Mouse (Mus musculus) limb, embryonic 11.5 days (tissue): ENCODE results near the gene Rnaseh2c. TPM values are rescaled to one million over a fixed set of nuclear protein-coding genes. Genes with fewer than 3 reads are reported as not detected.

Source experiments
- ATAC-seq: fragments of 200-750 bp; cut with Nextera tagmentation; 2 replicates; pipeline ENCODE4 v1.8.0; 2017; ENCODE audit warnings: low read depth; ENCODE audit not compliant: insufficient number of reproducible peaks, low FRiP score, low TSS enrichment
- DNase-seq: peaks from one replicate; pipeline ENCODE4 v3.0.0-alpha.2; 2015; ENCODE audit warnings: low spot score
- H3K27ac ChIP-seq: fragments of 300-500 bp; sonication (generic); replicated peaks from 2 replicates; pipeline ENCODE4 v1.5.1; 2014; ENCODE audit warnings: low read depth, mild to moderate bottlenecking, low read length
- H3K27me3 ChIP-seq: fragments of 300-500 bp; sonication (generic); 2 replicates; pipeline ENCODE4 v1.6.1; 2014; ENCODE audit warnings: mild to moderate bottlenecking, low read length, mixed read lengths; ENCODE audit not compliant: control insufficient read depth, insufficient read depth
- H3K36me3 ChIP-seq: fragments of 300-500 bp; sonication (generic); 2 replicates; pipeline ENCODE4 v1.6.1; 2014; ENCODE audit warnings: mild to moderate bottlenecking, low read length, moderate library complexity, mixed read lengths; ENCODE audit not compliant: control insufficient read depth, insufficient read depth
- H3K4me1 ChIP-seq: fragments of 300-500 bp; sonication (generic); 2 replicates; pipeline ENCODE4 v1.6.1; 2014; ENCODE audit warnings: low read length, mixed read lengths; ENCODE audit not compliant: control insufficient read depth, insufficient read depth
- H3K4me2 ChIP-seq: fragments of 300-500 bp; sonication (generic); 2 replicates; pipeline ENCODE4 v1.6.1; 2014; ENCODE audit warnings: low read depth, mild to moderate bottlenecking, moderate library complexity; ENCODE audit not compliant: severe bottlenecking
- H3K4me3 ChIP-seq: fragments of 300-500 bp; sonication (generic); 2 replicates; pipeline ENCODE4 v1.5.1; 2014; ENCODE audit warnings: low read depth, low read length
- H3K9ac ChIP-seq: fragments of 300-500 bp; sonication (generic); 2 replicates; pipeline ENCODE4 v1.6.1; 2014; ENCODE audit warnings: mild to moderate bottlenecking, low read length
- H3K9me3 ChIP-seq: fragments of 300-500 bp; sonication (generic); 2 replicates; pipeline ENCODE4 v1.6.1; 2016; ENCODE audit warnings: low read length; ENCODE audit not compliant: control insufficient read depth
- whole genome bisulfite sequencing: fragments of 180-500 bp; shearing (Covaris S2); extraction: QIAGEN DNeasy Blood & Tissue Kit; methylation state at CpG from one replicate; pipeline ENCODE4 v1.1.7; 2014; 5-methylcytosine and 5-hydroxymethylcytosine counted together
- polyA plus RNA-seq: library from polyadenylated mRNA; unstranded; fragments of >200 nt; fragmentation: Nextera tagmentation; extraction: Ambion mirVana; gene quantifications from 2 replicates; pipeline ENCODE4 v1.2.1, GENCODE M21; 2014

The Rnaseh2c gene
- polyA plus RNA-seq, 1 experiment from 2014 or later: 185 TPM

DNA sequence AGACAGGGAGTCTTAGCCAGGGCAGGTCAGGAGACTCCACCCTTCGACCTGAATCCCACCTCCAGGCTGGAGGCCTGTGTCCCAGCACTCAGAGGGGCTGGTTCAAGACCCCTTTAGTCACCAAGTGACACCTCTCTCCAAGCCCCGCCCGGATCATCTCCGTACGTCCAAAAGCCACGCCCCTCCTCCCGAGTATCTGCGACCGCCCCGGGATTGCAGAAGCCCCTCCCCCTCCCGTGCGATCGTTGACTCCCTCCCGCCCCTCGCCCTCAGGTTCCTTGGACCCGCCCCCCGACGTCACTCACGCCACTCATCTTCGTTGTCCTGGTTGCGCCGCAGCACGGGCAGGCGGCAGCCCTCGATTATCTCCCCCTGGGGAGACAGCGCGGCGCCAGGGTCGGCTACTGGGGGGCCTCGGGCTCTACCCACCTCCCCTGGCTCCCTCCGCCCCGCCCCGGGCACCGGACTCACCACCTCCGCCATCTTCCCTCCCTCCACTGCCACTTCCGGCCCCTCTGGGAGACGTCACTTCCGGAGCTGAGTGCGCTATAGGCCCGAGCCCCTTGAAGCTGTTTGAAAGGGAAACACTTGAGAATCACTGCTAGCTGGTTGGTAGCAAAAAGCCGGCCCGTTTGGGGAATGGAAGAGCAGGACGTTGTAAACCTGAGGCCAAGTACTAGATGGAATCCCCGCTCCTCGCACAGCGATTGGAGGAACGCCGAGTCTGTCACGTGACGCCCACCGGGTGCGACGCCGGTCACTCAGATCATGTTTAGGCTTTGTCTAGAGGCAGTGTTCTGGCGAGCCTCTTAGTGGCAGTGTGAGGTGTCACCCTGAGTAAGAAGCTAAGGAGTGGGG, 8.1 kb downstream of the Rnaseh2c start, which contains the start of gene Kat5:
Kat5 (minus strand) TSS at position 691 of the 858 bp plus-strand sequence.
- peak within 1 kb of the TSS; percentile 74 for H3K4me2 ChIP-seq
- peak; percentile 96 for DNase-seq
- peak within 1 kb of the TSS; percentile 83 for H3K9ac ChIP-seq
- H3K27ac ChIP-seq: peak within 1 kb of the TSS; percentile 87
- WGBS: under 1% methylated on average over 53 of the region's 55 CpGs
- H3K27me3 ChIP-seq: no peaks in the 10 kb centered on the region
- peaks cover 8% of the 10 kb centered on the region; the same call in 1 of the 2 replicates for H3K4me1 ChIP-seq
- no peaks in the 10 kb centered on the region for H3K9me3 ChIP-seq
- H3K4me3 ChIP-seq: peak within 1 kb of the TSS; percentile 65
- peak; percentile 85 for ATAC-seq
- peaks cover 28% of the 10 kb centered on the region for H3K36me3 ChIP-seq

- no peaks in the 10 kb centered on the region for H3K27me3 ChIP-seq
- no peak overlapping the region for H3K4me3 ChIP-seq
- H3K27ac ChIP-seq: no peak overlapping the region
- H3K9me3 ChIP-seq: no peaks in the 10 kb centered on the region
- 69% methylated on average over 1 of the region's 1 CpGs for WGBS
- no peak overlapping the region for H3K4me2 ChIP-seq
- ATAC-seq: no peak
- no peak overlapping the region for H3K9ac ChIP-seq
- H3K36me3 ChIP-seq: peaks cover 10% of the 10 kb centered on the region
- peaks cover 8% of the 10 kb centered on the region; the same call in 1 of the 2 replicates for H3K4me1 ChIP-seq
- no peak for DNase-seq
Observed at GRCm38 (mm10) chr19:5611973-5612372, 10.3 kb downstream of the Rnaseh2c start.

GRCm38 (mm10) chr19:5612762-5613411, 11.2 kb downstream of the Rnaseh2c start:
- Histone ChIP-seq H3K9me3 (no peaks in the 10 kb centered on the region), H3K27ac (no peak overlapping the region), H3K27me3 (no peaks in the 10 kb centered on the region), H3K4me2 (no peak overlapping the region), H3K36me3 (peaks cover 7% of the 10 kb centered on the region), H3K4me1 (peaks cover 8% of the 10 kb centered on the region; the same call in 1 of the 2 replicates), H3K4me3 (no peak overlapping the region), H3K9ac (no peak overlapping the region)
- WGBS: 83% methylated on average over 3 of the region's 3 CpGs
- no peak for DNase-seq
- ATAC-seq: no peak

- Histone ChIP-seq H3K4me2 (no peak overlapping the region), H3K27me3 (no peaks in the 10 kb centered on the region), H3K9ac (no peak overlapping the region), H3K27ac (no peak overlapping the region), H3K36me3 (no peaks in the 10 kb centered on the region), H3K4me1 (0 out of 2 replicates have a peak, but pooled peaks cover 3% of the 10 kb centered on the region), H3K4me3 (no peak overlapping the region), H3K9me3 (no peaks in the 10 kb centered on the region)
- DNase-seq (no peak), ATAC-seq (no peak)
- 71% methylated on average over 2 of the region's 2 CpGs for WGBS
Observed at GRCm38 (mm10) chr19:5614953-5615352, 13.3 kb downstream of the Rnaseh2c start.

DNA sequence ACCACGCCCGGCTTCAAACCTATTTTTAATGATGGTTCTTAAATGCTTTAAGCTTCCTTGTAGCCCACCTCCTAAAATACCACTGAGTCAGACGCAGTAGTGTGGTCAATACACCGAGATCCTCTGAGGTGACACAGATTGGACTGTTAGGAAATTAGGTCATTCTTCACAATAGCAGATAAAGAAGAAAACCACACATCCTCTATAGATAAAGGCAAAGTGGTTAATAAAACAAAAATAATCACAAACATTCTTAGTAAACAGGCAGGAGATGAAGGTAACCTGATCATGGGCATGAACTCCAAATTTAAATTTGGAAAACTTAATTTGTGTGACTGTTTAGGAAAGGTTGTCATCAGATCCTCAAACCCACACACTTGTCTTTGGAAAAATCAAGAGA, 18.3 kb downstream of the Rnaseh2c start:
- no peak overlapping the region for H3K27ac ChIP-seq
- H3K27me3 ChIP-seq: no peaks in the 10 kb centered on the region
- no peaks in the 10 kb centered on the region for H3K36me3 ChIP-seq
- H3K4me1 ChIP-seq: no peaks in the 10 kb centered on the region
- H3K4me2 ChIP-seq: no peak overlapping the region
- H3K9ac ChIP-seq: no peak overlapping the region
- H3K4me3 ChIP-seq: no peak overlapping the region
- 85% methylated on average over 4 of the region's 4 CpGs for WGBS
- ATAC-seq (no peak), DNase-seq (no peak)
- no peaks in the 10 kb centered on the region for H3K9me3 ChIP-seq

GRCm38 (mm10) chr19:5621884-5622283, 20.2 kb downstream of the Rnaseh2c start:
- H3K4me1 ChIP-seq: no peaks in the 10 kb centered on the region
- H3K9ac ChIP-seq: no peak overlapping the region
- no peak overlapping the region for H3K27ac ChIP-seq
- H3K4me3 ChIP-seq: no peak overlapping the region
- no peaks in the 10 kb centered on the region for H3K36me3 ChIP-seq
- H3K27me3 ChIP-seq: no peaks in the 10 kb centered on the region
- H3K4me2 ChIP-seq: no peak overlapping the region
- WGBS: 92% methylated on average over 5 of the region's 5 CpGs
- DNase-seq (no peak), ATAC-seq (no peak)
- H3K9me3 ChIP-seq: no peaks in the 10 kb centered on the region

- Histone ChIP-seq H3K9me3 (no peaks in the 10 kb centered on the region), H3K36me3 (no peaks in the 10 kb centered on the region), H3K27me3 (no peaks in the 10 kb centered on the region), H3K27ac (no peak overlapping the region), H3K9ac (no peak overlapping the region), H3K4me1 (no peaks in the 10 kb centered on the region), H3K4me3 (no peak overlapping the region), H3K4me2 (no peak overlapping the region)
- no peak for DNase-seq
- 87% methylated on average over 8 of the region's 8 CpGs for WGBS
- ATAC-seq: no peak
Observed at GRCm38 (mm10) chr19:5625311-5625710, 23.6 kb downstream of the Rnaseh2c start.

- H3K4me2 ChIP-seq: no peak overlapping the region
- no peaks in the 10 kb centered on the region for H3K9me3 ChIP-seq
- H3K4me3 ChIP-seq: no peak overlapping the region
- no peak for DNase-seq
- ATAC-seq: no peak
- no peaks in the 10 kb centered on the region for H3K27me3 ChIP-seq
- H3K9ac ChIP-seq: no peak overlapping the region
- H3K36me3 ChIP-seq: no peaks in the 10 kb centered on the region
- no peak overlapping the region for H3K27ac ChIP-seq
- H3K4me1 ChIP-seq: no peaks in the 10 kb centered on the region
Observed at GRCm38 (mm10) chr19:5629907-5630306, 28.2 kb downstream of the Rnaseh2c start.
